Mouse (Mus musculus) cerebellum, adult 11-12 months (tissue): ENCODE data around the gene Tedc1.

Source experiments
- DNase-seq: peaks from one replicate; pipeline ENCODE4 v3.0.0; 2022

Gene Tedc1

GRCm38 (mm10) chr12:113205251-113205942 is 49.2 kb downstream of the Tedc1 start:
- no peak for DNase-seq

DNA sequence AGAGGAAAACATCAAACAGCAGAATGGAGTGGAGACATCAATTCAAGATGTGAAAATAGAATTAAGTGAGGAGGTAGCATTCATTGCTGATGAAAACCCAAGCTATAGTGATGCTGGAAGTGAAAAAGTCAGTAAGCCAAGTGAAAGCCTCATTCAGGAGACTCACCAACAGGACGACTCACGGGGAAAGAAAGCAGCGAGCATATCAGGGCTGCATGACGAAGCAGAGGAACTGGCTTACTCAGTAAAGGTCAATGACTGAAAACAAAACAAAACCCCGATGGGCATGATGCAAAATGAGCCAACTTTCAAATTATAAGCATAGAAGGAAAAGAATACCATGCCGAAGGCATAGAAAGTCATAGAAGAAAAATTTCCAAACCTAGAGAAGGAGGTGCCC is 51.5 kb downstream of the Tedc1 start:
- no peak for DNase-seq

DNA sequence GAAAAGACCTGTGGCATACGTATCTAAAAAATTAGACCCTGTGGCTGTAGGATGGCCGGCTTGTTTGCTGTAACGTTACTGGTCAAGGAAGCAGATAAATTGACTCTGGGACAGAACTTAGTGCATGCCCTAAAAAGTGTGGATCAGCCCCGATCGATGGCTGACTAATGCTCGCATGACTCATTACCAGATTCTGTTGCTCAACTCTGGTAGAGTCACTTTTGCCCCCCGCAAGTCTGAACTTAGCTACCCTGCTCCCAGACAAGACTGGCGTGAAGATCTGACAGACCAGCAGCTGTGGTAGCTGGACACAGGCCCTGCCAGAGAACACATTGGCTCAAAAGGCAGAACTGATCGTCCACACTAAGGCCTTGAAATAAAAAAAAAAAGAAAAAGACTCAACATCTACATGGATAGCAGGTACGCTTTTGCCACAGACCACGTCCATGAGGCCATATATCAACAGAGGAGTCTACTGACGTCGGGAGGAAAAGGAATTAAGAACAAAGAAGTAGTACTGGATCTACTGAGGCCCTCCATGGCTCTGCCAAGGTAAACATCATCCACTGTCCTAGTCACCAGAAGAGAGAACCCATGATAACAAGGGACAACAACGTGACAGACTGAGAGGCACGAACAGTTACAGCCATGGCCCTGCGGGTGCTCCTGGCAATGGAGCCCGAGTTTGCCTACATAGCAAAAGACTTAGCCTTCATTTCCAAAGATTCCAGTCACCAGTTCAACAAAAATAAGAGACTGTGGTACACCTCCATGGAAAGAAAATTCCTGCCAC is 54.6 kb downstream of the Tedc1 start:
- no peak for DNase-seq

DNA sequence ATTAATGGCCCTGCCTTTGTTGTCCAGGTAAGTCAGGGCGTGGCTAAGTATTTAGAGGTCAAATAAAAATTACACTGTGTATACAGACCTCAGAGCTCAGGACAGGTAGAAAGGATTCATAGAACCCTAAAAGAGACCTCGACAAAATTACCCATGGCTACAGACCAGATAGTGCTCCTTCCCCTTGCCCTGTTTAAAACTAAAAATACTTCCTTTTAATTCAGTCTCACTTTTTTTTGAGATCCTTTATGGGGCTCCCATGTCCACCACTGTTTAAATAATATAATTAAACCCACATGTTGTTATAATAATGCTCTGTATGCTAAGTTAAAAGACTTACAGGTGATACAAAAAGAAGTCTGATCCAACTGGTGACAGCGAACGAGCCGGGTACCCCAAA is 55.6 kb downstream of the Tedc1 start:
- no peak for DNase-seq

- DNase-seq: no peak
Observed at GRCm38 (mm10) chr12:113212326-113212924, 56.2 kb downstream of the Tedc1 start.

GRCm38 (mm10) chr12:113213226-113213625 is 57.0 kb downstream of the Tedc1 start:
- DNase-seq: no peak

GRCm38 (mm10) chr12:113214072-113214808 is 58.0 kb downstream of the Tedc1 start:
- no peak for DNase-seq

- DNase-seq: no peak
Observed at GRCm38 (mm10) chr12:113214972-113215666, 58.9 kb downstream of the Tedc1 start.
